Mouse (Mus musculus) kidney, postnatal 25 days (tissue): ENCODE results near the gene Stxbp6.
A peak's percentile ranks its signal among the peaks of the same experiment; 100 is the strongest.
"Not testable (repeated sequence)": the region's sequence is repeated elsewhere in the genome, so short reads cannot be mapped to it uniquely, and the experiment has no call there.

Experiments used
- DNase-seq, 2 experiments: peaks; one replicate each; pipeline ENCODE4 v3.0.0; 2021; ENCODE audit warnings: mixed read lengths in 2 of 2

Gene Stxbp6

DNA sequence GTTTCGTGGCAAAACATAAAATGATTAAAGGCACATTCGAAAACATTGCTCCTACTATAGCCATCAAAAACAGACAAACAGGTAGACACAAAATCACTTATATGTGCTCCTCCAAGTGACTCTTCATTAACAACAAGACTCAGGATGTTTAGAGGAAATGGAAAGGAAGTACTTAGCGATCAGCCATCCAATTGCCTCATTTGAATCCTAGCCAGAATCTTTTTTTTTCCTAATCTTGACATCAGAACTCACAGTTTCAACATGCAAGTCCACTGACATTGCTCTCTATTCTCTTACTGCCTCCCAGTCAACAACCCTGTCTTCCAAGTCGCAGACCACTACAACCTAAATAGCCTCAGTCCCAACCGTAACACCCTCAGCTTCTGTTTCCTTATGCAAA is 21.2 kb downstream of the Stxbp6 start:
- no peak for DNase-seq

DNA sequence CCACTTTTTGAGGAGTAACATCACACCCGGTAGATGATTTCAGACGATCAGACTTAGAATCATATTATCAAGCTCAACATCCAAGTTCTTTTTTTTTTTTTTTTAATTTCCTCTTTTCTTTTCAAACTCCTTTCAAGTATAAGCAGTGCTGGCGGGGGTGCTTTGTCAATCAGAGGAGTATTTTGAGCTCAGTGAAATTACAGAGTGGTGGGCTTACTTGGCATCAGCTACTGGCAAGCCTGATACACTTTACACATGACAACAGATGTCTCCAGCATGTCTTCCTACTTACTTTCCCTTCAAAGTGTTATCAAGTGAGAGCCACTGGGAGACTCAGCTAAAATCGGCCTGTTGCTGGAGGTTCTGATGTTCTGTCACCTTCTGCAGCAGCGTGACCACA is 21.6 kb downstream of the Stxbp6 start:
- no peak for DNase-seq

DNA sequence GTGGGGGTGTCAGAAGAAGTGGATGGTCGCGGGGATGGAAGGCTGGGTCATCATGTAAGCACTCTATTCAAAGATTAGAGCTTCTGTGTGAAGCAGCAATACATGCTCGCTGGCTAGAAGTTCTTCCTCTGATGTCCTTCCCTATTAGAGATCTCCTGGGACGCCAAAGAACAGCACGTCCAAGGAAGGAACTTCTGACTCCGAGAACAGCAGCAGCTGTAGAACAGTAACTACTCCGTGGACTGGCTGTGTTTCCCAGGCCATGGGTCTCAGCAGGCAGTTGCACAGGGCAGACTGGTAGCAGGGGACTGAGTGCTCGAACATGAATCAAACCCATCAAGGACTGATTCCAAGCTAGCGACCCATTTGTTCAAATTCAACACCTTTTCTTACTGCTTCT is 24.6 kb downstream of the Stxbp6 start:
- DNase-seq: no peak

DNA sequence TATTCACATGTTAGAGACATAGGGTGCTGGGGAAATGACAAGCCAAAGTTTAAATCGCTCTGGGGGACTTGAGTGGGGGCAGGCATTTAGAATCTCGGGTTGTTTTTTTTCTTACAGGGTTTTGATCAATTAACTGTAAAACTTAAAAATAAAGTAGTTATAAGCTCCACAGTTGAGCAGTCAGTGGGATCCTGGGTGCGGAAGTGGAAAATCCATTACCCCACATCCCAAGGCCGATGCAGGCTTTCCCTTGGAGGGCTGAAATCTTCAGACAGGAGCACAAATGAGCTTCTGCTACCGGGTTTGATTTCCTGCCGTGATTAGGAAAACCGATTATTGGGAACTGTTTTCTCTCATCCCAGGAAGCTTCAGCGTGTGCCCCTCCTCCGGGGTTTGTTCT is 26.8 kb downstream of the Stxbp6 start:
- not testable (repeated sequence) for DNase-seq

DNA sequence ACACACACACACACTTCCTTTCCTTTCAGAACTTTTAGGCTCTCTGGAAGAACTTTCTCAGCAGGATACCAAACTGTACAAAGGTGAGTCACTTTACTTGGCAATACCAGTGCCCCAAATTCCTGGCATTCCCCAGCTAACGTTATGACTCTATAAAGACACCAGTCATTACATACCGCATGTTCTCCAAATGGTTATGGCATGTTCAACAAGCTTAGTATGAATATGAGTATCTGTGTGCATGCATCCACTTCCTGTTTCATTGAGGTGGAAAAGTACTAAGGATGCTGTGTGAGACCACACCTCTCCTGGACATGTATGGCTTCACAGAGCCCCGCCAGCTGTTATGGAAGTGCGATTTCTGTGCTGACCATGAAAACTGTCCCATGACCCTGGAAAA is 27.3 kb downstream of the Stxbp6 start:
- peak in 1 of 2 experiments; percentile 4 for DNase-seq

DNA sequence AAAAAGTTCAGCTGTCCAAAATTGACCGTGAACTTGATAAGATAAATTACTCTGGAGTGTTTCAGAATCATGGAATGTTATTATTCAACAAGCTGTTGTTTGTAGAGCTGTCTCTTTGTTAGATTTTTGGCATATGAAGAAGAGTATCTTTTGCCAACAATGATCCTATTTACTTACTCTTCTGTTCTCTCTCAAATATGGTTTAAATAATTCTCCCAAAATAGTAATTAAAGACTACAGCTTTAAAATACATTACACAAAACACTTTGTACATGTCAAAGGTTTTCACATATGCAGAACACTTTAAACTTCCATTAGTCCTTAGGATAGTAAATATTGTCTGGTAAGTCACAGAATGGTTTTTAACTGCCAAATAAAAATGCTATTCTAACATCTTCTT is 29.9 kb downstream of the Stxbp6 start:
- DNase-seq: no peak

DNA sequence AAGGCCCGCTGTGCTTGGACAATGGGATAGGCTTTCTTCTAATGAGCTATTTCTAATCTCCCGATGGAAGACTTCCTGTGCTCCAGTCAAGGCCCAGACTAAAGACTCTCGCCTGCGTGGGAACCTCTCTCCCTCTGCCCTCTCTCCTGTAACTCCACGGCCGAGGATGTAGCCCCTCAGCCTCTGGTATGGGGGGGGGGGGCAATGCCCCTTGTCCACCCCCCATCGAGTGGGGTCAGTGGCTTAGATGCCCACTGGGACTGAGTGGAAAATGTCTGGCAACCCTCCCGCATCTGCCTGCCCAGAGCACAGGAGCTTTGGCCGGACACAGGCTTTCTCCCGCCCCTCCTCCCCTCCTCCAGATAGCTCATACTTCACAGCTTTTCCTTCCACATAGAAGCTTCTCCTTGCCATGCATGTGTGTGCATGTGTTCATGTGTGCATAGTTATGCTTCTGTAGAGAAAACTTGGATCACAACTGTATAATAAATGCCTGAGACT is 31.9 kb downstream of the Stxbp6 start:
- DNase-seq: no peak

DNA sequence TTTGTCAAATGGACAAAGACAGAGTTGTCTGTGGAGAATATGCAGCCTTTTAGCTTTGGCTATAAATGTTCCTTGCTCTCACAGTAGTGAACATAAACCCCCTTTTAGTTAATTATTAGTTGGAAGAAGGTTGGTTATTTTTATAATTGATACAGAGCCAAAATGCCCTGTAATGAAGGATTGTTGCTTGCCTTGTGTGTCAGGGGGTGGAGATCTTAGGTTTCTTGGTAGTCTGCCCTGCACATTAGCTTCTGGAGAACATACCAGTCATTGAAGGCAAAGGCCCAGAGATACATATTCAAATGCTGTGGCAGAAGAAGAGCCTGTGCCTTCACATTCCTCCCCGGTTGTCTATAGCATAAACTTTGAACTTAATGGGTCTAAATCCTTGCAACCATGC is 37.0 kb downstream of the Stxbp6 start:
- DNase-seq: peak in 1 of 2 experiments; percentile 13

DNA sequence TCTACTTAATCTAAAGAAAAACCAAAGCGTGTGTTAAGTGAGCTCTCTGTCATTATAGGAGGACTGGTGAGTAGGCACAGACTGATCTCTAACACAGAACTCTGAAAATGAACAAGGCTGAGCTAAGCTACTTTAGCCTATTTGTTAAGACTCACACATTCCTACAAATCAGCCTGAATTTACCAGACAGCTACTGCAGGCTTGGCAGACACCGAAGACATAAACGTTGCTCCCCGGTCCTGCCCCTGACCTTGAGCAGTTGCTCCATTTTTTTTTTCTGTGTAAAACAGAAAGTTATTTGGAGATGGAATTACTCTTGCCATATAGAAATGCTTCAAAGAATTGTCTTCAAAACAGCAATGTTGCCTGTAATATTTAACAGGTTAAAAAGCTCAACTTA is 37.4 kb downstream of the Stxbp6 start:
- no peak for DNase-seq

DNA sequence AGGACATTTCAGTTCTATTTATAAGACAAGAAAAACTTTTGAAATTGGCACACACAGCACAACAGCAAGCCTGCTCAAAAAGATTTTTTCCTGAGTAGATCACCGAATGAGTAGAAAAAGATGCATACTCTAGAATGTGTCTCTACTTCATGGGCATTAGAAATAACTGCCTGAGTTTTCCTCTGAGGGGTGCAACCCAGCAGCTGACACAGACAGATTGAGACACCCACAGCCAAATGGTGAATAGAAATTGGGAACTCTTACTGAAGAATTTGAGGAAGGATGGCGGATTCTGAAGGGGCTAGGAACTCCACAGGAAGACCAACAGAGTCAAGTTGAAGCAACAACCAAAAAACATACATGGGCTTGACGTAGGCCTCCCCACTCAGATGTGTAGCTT is 43.8 kb downstream of the Stxbp6 start:
- DNase-seq: no peak

DNA sequence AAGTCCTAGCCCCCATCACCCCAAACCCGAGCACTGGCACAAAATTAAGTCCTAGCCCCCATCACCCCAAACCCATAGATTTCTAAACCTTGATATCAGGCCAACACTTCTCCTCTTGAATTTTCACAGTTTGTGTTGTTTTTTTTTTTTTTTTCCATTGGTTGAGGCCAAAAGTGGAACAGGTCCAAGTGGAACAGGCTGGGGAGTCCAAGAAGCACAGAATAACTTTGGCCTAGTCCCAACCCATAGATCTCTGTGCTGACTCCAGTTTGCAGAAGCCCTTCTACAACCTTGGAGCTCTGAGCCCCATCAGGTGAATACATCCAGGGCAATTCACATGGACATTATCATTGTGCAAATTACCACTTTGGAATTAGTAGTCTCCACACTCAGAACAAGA is 48.2 kb downstream of the Stxbp6 start:
- peak in 1 of 2 experiments; percentile 32 for DNase-seq

DNA sequence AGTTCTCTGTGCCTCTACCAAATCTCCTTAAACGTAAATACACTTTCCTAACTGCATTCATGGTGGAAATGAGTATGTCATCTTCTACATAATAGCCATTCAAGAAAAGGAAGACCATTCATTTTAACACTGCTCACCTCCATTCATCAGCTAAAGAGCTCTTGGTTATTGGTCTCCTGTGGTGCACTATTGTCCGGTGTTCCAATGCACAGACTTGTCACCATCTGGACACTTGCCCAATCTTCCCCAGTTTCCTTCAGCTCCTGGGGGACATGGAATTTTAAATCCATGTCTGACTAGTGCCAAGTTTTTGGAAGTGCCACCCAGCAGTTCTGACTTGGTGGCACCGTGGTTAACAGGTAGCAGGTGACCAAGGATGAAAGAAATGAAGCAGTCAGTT is 54.5 kb downstream of the Stxbp6 start:
- DNase-seq: no peak

DNA sequence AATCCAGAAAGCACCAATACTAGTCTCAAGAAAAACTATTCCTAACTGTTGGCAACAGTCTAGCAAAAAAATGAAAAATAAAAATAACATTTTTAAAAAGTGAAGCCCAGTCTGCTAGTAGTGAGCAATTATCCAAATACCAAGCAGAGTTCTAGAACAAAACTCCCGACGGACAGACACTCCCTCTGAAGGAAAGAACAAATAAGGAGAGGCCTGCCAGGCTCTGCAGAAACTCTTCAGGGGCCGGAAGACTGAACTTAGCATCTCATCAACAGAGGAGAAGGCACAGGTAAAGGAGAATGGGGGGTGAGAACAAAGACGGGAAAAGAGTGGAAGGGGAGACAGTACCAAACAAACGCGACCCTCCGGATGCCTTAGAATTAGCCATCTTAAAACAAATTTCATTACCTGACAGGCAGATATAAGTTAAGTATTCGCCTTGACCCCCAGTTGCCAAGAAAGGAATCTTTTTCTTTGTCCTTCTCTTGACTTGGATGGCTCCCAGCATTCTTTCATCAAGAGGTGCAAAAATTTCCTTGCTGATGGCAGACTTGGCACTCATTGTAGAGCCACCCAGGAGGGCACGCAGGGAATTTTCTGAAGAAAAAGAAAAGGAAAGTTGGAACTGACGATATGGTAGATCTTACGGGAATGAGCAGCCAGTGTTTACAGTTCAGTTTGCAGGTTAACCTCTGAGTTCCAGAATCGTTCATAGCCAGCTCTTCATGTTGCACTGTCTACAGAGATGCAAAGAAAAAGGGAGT is 55.3 kb downstream of the Stxbp6 start:
- peak in 1 of 2 experiments; percentile 12 for DNase-seq

DNA sequence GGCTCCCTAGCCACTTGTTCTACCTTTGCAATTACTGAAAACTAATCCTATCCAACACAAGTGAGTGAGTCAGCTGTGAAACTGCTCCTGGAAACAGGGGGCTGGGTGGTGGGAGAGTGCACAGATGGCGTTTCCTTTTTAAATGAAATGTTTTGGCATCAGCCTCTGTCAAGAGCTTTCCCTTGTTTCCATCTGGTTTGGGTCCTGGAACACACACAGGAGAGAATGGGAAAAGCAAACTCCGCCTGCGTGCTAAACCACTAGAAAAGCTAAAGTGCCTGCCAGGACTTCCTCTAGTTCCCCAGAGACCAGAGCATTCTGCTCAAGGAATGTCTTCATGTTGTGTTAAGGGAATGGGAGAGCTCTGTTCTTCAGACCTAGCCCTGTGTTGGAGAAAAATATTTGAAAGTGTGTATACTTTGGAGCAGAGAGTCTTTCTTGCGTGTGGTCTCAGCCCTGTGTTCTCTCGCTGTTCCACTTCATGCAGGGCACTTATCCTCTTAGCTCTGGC is 61.2 kb downstream of the Stxbp6 start:
- no peak for DNase-seq

DNA sequence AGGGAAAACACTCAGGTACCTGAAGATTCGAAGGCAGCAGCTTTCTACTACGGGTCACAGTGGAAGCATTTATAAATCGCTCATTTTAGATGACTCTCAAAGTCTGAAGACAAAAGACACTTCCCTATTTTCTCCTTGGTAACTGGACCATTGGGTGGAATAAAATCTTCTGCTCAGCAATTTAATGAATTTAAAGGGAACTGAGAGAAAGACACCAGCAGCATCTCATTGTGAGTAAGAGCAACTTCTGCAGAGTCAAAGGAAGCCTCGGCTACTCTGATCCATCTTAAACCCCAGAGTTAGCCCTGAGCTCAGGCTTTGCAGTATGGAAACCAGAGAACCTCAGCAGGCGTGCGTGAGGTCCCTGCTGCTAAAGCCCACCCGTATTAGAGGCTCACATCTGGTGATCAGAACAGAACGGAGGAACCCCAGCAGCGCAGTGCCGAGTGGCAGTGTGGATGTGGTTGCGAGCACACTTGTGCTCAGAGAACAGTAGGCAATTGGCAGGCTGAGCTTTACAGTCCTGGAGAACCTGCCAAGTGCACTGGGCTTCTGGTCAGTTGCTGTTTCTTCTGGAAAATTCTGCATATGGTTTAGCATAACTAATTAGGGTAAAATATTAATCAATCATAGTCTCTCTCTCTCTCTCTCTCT is 62.9 kb downstream of the Stxbp6 start:
- DNase-seq: peak; percentile 46 to 69

DNA sequence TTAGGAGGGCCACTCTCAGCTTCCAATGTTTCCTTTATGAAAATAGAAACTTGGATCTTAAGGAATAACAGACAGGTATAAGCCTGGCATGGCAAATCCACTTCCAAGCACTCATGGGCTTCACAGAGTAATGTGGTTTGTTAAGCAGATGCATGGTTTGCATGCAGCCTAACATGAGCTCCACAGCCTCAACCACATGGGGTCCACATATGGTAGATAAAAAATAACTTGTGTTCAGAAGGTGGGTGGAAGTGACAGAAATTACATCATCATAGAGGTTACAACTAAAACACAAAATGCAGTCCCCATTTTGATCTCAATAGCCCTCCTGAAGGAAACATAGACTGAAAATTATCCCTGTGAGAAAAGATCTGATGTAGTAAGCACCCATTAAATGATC is 63.5 kb downstream of the Stxbp6 start:
- DNase-seq: no peak

DNA sequence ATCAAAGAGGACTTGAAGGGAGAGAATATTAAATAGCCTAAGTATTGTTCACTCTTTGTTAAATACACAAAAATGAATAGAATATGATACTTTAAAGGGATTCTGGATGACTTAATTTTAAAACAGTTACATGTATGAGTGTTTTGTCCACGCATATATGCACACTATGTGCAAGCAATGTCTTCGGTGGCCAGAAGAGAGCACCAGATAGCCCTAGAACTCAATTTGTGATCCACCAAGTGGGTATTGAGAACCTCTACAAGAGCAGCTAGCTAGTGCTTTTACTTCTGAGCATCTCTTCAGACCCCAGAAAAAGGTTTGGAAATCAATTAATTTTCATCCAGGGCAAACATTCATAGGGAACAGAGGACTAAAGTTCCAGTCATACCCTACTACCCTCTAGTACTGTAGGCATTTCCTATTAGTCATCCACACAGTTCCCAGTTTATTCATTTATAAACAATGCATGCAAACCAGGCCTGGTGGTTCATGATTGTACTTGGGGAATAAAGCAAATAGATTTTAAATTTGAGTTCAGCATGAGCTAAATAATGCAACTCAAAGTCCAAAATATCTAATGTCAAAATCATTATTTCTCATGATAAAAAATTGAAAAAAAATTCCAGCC is 64.4 kb downstream of the Stxbp6 start:
- no peak for DNase-seq

DNA sequence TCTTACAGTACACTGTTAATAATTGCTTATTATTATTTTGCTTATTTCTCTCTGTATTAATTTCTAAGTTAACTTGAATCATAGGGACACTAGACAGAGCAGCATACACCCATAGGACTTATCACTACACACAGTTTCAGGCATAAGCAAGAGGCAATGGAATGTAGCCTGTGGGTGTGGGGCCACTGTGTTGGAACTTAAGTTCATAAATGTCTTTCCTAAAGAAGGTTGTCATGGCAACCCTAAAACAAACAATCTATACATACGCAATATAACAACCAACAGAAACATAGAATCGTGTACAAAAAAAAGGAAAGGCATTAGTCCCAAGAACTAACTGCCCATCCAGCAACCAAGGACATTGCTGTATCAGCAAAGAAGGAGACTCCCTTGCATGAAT is 67.9 kb downstream of the Stxbp6 start:
- no peak for DNase-seq

DNA sequence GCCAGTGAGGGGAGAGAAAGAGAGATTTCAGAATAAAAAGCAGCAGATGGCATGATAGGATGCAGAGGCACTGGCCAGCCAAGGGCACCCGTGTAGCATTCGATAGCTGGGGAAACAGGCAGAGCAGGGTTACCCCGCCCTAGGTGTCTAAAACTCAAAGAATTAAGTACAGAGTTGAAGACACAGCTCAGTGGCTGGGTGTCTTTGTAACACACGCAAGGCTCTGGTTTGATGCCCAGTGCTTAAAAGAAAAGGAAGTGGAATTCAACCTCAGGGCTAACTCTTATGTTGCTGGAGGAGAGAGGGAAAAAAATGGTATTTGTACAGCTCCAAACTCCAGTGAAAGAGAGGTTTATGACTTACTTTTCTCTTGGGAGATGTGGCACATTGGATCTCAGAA is 68.5 kb downstream of the Stxbp6 start:
- no peak for DNase-seq

DNA sequence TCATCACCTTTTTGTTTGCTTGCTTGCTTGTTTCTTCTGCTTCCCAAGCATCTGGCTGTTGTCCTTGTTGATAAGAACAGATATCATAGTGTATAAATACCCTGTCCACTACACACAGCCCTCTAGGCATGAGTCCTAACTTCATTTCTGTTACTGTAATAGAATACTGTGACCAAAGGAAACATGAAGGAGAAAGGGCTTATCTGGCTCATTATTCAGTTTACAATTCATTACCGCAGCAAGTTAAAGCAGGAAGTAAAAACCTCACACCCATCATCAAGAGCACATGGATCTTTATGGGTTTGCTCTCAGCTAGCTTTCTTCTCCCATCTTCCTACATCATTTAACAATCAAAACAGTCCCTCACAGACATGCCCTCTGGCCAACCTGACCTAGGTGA is 72.5 kb downstream of the Stxbp6 start:
- DNase-seq: no peak

DNA sequence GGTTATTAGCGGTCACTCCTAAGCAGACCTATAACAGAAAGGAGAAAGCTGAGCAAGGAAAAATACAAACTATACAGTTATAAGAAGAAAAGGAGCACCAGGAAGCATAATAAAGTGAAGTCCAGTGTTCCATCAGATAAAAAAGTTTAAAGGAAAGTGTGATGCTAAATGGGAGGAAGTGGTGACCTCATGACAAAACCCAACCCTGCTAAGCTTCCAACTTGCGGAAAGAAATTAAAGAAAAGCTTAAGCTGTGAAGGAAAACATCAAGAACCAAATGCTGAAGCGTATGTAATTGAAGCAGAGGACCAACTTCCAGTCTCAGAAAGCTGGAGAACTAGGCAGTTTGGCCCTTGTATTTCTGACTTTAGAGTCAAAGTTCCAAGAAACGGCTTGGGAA is 77.1 kb downstream of the Stxbp6 start:
- DNase-seq: no peak

DNA sequence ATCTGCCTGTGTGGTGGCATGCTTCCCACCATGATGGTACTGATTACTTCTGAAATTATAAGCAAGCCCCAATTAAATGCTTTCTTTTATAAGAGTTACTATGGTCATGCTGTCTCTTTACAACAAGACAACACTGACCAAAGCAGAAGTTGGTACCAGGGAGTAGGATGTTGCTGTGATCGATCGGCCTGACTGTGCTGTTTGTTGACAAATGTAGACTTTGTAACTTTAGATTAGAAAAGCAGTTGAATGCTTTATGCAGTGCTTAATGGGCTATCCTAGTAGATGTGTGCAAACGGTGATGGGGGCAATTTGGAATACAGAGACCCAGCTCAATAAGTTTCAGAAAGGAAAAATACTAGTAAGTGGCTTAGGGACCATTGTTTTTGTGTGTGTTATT is 77.6 kb downstream of the Stxbp6 start:
- no peak for DNase-seq

DNA sequence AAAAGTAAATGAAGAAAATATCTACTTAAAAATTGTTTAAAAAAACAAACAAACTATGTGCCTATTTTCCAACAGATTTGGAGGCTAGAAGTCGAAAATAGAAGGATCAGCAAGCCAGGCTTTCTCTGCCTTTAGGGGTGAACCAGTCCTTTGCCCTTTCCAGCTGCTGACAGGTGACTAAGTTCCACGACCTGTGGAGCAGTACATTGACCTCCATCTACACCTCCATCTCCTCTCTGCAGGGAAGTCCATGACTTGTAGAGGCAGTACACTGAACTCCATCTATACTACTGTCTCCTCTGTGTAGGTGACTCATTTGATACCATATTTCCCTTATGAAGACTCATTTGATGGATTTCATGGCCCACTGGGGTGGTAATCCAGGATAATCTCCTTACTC is 78.2 kb downstream of the Stxbp6 start:
- no peak for DNase-seq

DNA sequence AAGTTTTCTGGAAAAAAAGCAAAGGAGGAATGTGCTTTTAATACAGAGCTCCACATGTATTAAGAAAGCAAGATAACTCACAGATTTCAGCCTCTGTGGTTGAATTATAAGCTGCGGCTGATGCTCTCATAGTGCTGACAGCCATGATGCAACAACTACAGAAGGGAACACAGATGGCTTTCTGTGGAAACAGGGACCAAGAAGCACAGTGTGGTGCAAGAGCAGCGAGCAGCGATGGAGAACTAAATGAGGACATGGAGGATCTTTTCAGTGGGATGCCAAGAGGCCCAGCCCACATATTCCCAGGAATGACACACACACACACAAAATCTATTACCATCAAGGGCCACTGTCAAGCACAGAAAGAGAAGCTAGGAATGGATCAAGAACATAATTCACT is 81.1 kb downstream of the Stxbp6 start:
- no peak for DNase-seq
